Mouse (Mus musculus): ENCODE data around the gene Tmem45a.
"Not testable (repeated sequence)": the region's sequence is repeated elsewhere in the genome, so short reads cannot be mapped to it uniquely, and the experiment has no call there.

The Tmem45a gene

GRCm38 (mm10) chr16:56885824-56886615, at the start of gene Tmem45a:
Tmem45a (minus strand) TSS chr16:56886166.
- DNase-seq (ENCODE audit: low spot score in 2 of 2): peak; percentile 92 to 93

GRCm38 (mm10) chr16:56928023-56928422, 42.1 kb upstream of the Tmem45a start, which contains the start of gene Lnp1:
Lnp1 (minus strand) TSS chr16:56928061.
- no peak for DNase-seq (ENCODE audit: low spot score in 2 of 2)

GRCm38 (mm10) chr16:56920102-56920657, 34.2 kb upstream of the Tmem45a start:
- DNase-seq (ENCODE audit: low spot score in 2 of 2): peak; percentile 23 to 32

- no peak for DNase-seq (ENCODE audit: low spot score in 2 of 2)
Observed at GRCm38 (mm10) chr16:56917230-56917629, 31.3 kb upstream of the Tmem45a start.

GRCm38 (mm10) chr16:56908986-56909385, 23.0 kb upstream of the Tmem45a start:
- DNase-seq (ENCODE audit: low spot score in 2 of 2): no peak

- not testable (repeated sequence) for DNase-seq (ENCODE audit: low spot score in 2 of 2)
Observed at GRCm38 (mm10) chr16:56902206-56902605, 16.2 kb upstream of the Tmem45a start.

- DNase-seq (ENCODE audit: low spot score in 2 of 2): no peak
Observed at GRCm38 (mm10) chr16:56891583-56891982, 5.6 kb upstream of the Tmem45a start.

- no peak for DNase-seq (ENCODE audit: low spot score in 2 of 2)
Observed at GRCm38 (mm10) chr16:56886616-56887116, 700 bp upstream of the Tmem45a start.

GRCm38 (mm10) chr16:56884811-56885210, 1.2 kb downstream of the Tmem45a start:
- DNase-seq (ENCODE audit: low spot score in 2 of 2): no peak

- DNase-seq (ENCODE audit: low spot score in 2 of 2): no peak
Observed at GRCm38 (mm10) chr16:56873410-56873809, 12.6 kb downstream of the Tmem45a start.

- no peak for DNase-seq (ENCODE audit: low spot score in 2 of 2)
Observed at GRCm38 (mm10) chr16:56870458-56870857, 15.5 kb downstream of the Tmem45a start.

- DNase-seq (ENCODE audit: low spot score in 2 of 2): no peak
Observed at GRCm38 (mm10) chr16:56868361-56868760, 17.6 kb downstream of the Tmem45a start.

- DNase-seq (ENCODE audit: low spot score in 2 of 2): no peak
Observed at GRCm38 (mm10) chr16:56867591-56867990, 18.4 kb downstream of the Tmem45a start.

GRCm38 (mm10) chr16:56852841-56853587, 33.0 kb downstream of the Tmem45a start:
- DNase-seq (ENCODE audit: low spot score in 2 of 2): peak in 1 of 2 experiments; percentile 21

GRCm38 (mm10) chr16:56842988-56843387, 43.0 kb downstream of the Tmem45a start:
- DNase-seq (ENCODE audit: low spot score in 2 of 2): no peak

- DNase-seq (ENCODE audit: low spot score in 2 of 2): no peak
Observed at GRCm38 (mm10) chr16:56833312-56833711, 52.7 kb downstream of the Tmem45a start.

GRCm38 (mm10) chr16:56831986-56832385, 54.0 kb downstream of the Tmem45a start:
- DNase-seq (ENCODE audit: low spot score in 2 of 2): no peak

- no peak for DNase-seq (ENCODE audit: low spot score in 2 of 2)
Observed at GRCm38 (mm10) chr16:56801370-56802109, 84.4 kb downstream of the Tmem45a start.

GRCm38 (mm10) chr16:56800946-56801345, 85.0 kb downstream of the Tmem45a start:
- DNase-seq (ENCODE audit: low spot score in 2 of 2): no peak

- DNase-seq (ENCODE audit: low spot score in 2 of 2): no peak
Observed at GRCm38 (mm10) chr16:56800469-56800868, 85.5 kb downstream of the Tmem45a start.

- DNase-seq (ENCODE audit: low spot score in 2 of 2): no peak
Observed at GRCm38 (mm10) chr16:56799541-56800029, 86.4 kb downstream of the Tmem45a start.

Data from right cerebral cortex, postnatal 10 days (tissue).